Mouse (Mus musculus) ES-Bruce4 (cell line): Measurements from ENCODE around the gene Bmp2k.

ENCODE experiments used
- CTCF ChIP-seq: IDR thresholded peaks from one replicate; pipeline ENCODE4 v1.8.1; 2011; ENCODE audit warnings: low read depth, low read length
- EP300 ChIP-seq: IDR thresholded peaks from 2 replicates; pipeline ENCODE4 v1.6.1; 2011; ENCODE audit warnings: low read depth, low read length; ENCODE audit not compliant: insufficient read depth

DNA sequence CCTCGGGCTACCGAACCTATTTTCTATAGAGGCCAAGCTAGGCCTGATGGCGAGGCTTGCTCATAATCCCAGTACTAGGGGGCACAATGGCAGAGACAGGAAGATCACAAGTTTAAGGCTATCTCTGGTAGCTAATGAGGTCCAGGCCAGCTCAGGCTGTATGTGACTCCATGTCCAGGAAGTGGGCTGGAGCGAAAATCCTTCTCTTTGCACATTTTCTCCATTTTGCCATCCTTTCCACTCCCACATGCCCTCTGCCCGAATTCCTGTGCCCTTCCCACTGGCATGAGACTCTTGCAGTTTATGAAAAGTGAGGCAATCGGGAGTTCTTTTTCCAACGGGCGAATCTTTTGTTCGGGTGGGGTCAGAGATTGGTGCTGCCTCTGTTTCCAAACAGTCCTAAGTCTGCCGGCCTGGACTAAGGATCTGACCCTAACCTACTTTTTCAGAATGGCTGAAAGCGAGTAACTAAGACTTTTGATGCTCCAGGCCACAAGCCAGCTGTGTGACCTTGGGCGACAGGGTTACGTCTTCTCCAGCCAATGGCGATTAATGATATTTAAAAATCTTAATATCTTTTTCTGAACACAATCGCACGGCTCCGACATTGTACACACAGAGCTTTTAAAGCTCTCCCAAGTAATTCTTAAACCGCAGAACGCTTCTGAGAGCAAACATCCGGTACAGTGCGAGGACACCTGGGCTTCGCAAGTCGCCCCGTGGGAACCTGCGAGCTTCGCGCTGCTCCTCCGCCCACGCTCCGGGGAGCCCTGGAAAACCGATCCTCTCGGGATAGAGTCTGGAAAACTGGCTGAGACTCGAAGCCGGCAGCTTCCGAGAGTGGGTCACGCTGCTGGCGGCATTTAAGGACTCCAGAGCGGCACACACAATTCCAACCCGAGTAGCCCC, 834 bp upstream of the Bmp2k start:
- TF ChIP-seq EP300, result no peak
- no peak for TF ChIP-seq CTCF
